Mouse (Mus musculus): ENCODE results near the gene Prkca.

GRCm38 (mm10) chr11:108376815-108377214 is 33.1 kb upstream of the Prkca start:
- TF ChIP-seq CTCF (IDR thresholded peaks at IDR 0.05; ENCODE audit: extremely low read depth, insufficient read depth, low read length) (no peak), POLR2A (IDR thresholded peaks at IDR 0.05; ENCODE audit: extremely low read depth, insufficient read depth, low read length) (no peak)
